Mouse (Mus musculus): ENCODE measurements around the gene Traf6.

Gene Traf6

DNA sequence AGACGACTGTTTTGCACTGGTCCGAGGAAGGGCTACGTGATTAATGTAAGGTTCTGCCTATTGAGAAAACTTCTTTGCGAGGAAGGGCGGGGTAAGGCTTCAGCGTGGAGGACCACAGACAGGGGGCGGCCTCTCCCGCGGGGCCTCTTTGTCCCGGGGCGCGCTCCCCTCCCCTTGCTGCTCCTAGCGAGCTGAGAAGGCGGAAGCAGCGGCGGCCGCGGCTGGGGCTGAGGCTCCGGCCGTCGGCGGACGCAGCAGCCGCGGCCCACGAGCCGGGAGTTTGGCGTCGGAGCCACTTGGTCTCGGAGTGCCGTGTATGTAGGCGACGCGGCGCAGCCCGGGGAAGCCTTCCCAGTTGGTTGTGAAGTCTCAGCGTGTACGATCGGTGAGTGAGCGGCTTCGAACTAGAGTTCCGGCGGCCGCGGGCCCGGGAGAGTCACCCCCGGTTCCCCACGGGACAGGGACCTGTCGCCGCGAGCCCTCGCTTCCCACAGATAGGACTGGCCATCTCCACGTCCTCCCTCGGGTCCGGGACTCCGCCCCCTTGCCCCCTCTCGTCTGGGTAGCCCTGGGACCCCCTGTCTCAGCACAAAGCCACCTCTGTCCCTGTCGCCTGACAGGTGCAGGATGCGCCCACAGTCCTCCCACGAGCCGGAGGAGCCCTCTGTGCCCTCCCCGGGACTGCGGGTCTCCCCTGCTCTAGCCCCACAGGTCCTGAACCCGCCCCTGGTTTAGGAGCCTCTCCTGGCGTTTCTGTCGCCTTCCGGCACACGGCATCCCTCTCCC is at the start of gene Traf6:
TSS of gene Traf6 (plus strand) at position 194 of the 786 bp plus-strand sequence.
- peak; percentile 90 for DNase-seq (ENCODE audit: low read depth)

DNA sequence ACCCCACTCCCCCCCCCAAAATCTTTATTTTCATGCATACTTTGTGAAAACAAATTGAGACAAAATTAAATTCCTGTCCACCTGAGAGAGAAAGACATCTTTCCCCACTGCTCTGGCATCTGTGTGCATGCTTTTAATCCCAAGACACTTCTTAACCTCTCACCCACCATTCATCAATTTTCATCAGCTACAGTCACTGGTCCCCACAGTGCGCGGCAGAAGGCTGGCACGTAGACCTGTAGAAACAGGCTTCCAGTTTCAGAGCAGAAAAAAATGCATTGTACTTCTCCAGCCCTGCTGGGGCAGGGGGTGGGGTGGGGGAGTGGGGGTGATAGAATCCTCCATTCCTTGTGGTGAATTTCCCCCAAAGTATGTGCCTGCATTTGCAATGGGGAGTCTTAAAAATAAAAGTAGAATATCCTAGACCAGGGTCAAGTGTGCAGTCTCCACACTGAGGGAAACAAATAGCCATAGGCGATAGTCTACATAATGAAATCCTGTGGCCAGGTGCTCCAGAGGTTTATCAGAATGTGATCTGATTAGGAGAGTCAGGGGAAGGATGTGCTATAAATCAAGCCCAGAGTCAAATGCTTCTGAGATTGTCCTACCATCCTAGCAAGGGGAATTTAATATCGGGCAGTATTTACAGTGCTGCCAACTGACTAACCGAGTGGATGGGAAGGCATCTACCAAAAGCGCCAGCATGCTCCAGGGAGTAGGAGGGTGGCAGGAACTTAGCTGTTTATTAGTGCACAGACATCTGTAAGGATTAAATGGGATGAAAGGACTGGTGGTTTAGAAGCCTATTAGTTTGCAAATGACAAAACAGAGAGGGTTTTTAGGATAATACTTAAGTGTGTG is 39.0 kb upstream of the Traf6 start:
- DNase-seq (ENCODE audit: low read depth) = no peak

DNA sequence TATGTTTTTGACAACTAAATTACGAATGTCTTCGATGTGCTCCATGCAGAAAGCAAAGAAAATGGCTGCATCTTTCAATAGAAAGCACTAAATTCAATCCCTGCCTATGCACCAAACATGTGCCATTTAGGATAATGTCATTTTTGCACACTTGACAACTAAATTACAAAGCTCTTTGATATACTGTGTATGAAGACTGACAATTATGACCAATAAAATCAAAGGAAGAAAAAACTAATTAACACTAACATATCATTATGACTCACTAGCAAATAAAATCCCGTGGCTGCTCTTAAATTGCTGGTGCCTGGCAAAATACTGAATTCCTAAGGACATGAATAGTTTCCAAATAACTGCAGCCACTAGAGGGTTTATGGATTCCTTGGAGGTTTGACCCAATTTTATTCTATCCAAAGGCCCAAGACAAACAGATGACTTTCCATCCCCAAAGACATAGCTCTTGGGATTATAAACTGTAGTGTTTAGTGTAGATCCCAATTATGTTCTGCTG is 38.3 kb upstream of the Traf6 start:
- no peak for DNase-seq (ENCODE audit: low read depth)

DNA sequence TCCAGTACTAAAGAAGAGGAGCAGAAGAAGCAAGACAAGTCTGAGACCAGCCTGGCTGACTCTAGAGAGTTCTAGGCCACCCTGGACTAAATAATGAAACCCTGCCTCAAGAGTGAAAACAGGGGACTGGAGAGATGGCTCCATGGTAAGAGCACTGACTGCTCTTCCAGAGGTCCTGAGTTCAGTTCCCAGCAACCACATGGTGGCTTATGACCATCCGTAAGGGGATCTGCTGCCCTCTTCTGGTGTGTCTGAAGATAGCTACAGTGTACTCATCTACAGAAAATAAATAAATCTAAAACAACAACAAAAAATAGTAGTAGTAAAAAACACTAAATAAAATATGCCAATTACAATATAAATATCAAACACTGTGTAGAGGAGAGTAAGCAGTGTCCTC is 32.4 kb upstream of the Traf6 start:
- DNase-seq (ENCODE audit: low read depth) = no peak

DNA sequence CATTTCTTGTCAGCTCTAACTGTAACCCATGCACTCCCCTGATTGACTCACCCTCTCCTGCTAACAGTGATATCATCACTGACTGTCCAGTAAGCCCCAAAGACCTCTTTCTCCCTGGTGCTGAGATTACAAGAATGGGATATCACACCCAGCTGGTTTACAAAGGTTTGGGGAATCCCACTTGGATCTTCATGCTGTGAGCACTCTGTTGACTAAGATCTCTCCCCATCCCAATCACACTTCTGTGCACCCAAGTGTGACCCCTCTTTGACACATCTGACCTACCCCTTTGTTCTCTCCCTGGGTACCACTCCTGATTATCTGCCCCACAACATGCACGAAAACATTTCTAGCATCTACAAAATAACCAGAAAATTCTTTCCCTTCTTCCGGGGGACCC is 29.9 kb upstream of the Traf6 start:
- no peak for DNase-seq (ENCODE audit: low read depth)

DNA sequence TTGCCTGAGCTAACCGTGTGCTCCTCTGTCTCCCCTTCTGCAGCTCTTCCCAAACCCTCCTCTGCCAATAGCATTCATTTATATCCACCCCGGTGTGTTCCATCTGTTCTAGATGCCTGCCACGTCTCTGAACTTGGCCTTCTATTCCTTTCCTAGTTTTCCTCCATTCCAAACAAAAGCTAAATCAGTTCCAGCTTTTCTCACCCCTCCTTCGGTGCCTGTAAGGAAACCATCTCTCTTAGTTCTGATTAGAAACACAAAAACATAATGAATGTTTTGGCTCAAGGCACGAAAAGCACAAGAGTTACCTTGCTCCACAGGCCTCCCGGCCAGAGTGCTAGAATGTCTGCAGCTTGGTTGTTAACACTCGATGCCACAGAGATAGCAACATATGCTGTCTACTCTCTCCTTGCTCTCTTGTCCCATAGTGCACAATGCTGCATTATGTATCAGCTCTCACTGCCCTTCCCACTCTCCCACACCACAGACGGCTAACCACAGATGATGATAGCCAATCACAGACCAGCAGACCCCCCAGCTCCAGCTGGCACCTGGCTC is 29.0 kb upstream of the Traf6 start, which contains the start of the genes Rag1 and B230118H07Rik:
TSS of gene Rag1 (minus strand) at position 388 of the 558 bp plus-strand sequence.
TSS of gene B230118H07Rik (minus strand) at position 419 of the 558 bp plus-strand sequence.
- no peak for DNase-seq (ENCODE audit: low read depth)

DNA sequence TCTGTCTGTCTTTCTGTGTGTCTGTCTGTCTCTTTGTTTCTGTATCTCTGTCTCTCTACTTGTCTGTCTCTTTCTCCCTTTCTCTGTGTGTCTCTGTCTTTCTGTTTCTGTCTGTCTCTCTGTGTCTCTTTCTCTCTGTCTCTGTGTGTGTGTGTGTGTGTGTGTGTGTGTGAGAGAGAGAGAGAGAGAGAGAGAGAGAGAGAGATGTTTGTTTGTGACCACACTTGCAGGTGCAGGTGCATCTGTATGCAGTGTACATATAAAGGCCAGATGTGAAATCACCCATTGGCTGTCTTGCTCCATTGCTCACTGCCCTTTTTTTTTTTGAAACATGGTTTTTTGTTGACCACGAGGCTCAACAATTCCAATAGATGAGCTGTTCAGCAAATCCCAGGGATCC is 27.8 kb upstream of the Traf6 start:
- DNase-seq (ENCODE audit: low read depth) = no peak

DNA sequence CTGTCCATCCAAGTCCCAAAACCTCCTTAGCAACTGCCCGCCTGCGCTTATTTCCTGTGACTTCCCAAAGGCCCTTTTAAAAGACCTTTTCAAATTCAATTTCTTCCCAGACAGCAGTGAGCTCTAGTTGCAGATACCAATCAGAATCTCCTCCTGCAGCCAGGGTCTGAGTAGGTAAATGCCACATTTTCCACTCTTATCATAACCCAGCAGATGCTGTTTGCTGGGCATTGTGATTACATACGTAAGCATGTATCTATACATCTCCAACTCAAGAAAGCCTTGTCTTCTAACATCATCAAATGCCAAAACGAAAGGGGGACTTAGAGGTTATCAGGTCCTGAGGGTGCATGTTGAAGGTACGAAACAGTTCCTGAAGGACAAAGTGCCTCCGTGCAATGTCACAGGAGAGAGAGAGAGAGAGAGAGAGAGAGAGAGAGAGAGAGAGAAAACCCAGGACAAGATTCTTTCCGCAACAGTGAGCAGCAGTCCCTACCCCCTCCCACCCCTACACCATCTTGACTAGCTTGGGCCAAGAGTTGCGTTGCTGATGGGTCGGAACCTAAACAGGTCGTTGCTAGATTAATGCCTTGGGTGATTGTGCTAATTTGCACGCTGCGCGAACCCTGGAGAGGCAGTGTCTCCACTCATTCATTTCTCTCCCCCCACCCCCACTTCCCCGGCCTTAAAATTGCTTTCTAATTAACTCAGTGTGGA is 25.9 kb upstream of the Traf6 start:
- no peak for DNase-seq (ENCODE audit: low read depth)

DNA sequence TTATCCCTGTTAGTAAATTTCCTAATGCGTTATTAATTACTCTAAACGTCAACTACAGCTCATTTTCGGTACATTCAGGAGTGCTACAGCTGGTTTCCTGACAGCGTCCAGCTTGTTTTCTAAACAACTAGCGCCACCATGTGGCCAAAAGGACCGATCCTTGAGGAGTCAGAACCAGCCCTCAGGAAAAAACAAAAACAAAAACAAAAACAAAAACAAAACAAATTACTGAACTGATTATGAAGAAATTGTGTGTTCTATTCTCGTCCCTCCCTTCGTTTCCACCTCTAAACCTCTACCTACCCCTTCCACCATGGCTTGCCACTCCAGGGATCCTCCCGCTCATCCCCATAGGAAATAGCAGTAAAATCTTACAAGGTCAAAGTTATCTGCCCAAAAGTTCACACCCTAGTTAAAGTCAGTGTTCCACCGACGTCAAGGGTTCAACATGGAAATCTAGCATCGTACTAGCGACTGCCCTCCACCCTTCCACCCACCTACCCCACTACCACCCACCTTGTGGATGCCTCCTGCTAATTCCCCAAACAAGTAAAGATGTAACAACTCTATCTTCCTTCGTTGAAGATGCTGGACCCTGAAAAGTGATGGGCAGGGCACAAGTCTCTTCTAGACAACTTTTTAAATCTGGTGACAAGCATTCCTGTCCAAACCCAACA is 25.2 kb upstream of the Traf6 start:
- DNase-seq (ENCODE audit: low read depth) = peak; percentile 72

DNA sequence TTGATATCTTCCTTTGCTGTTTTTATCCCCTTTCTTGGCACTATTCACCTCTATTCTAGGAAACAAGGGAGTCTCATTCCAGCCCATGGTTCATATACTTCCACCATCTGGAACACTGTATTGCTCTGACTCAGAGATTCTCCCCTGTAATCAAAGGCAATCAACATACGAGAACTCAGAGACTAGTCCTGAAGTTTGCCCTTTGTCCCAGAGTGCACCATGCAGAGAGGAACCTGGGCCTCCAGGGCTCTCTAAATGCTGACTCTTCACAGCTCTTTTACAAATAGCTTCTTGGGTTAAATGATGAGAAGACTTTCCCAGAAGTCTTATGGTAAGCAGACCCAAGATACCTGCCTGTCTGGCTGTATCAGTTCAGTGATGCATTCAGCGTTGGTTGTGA is 17.7 kb upstream of the Traf6 start:
- DNase-seq (ENCODE audit: low read depth) = no peak

DNA sequence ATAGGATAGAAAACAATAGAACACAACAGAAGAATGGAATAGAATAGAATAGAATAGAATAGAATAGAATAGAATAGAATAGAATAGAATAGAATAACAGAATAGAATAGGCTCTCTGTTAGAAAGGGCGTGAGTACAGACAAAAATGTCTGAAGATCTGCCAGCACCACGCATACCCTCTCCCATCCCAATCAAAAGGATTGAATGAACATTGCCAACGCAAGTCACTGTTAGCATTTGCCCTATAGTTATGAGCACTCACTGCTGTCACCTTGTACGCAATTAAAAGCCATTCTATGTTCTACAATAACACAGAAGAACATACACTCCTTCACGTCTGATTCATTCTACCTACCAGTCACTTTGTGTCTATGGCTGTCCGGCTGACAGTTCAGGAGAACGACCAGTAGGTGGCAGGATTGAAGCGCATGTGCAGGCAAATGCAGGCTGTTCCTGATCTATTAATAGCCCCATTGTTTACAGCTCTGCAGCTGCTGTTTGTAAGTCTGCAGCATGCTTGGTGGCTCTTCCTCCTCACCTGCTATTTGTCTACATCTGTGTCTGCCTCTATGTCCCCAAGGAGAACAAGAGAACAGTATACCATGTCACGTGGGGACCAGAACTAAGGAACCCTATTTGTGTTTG is 13.0 kb upstream of the Traf6 start:
- peak; percentile 71 for DNase-seq (ENCODE audit: low read depth)

DNA sequence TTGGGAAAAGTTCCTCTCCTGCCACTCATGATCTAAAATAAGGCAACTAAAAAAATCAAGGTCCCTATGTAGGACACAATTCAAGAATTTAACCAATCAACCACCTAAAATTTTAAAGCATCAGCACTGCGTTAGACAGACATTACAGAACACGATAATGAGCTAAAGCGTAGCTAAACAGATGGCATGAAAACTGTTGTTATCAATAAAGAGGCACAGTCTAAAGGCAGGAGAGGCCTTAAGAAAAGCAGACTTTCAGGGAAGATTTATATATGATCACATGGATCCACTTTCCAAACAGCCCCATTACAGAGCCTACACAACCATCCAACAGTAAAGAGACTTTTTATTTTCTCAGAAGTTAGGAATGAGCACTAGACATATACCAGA is 12.5 kb upstream of the Traf6 start:
- no peak for DNase-seq (ENCODE audit: low read depth)

DNA sequence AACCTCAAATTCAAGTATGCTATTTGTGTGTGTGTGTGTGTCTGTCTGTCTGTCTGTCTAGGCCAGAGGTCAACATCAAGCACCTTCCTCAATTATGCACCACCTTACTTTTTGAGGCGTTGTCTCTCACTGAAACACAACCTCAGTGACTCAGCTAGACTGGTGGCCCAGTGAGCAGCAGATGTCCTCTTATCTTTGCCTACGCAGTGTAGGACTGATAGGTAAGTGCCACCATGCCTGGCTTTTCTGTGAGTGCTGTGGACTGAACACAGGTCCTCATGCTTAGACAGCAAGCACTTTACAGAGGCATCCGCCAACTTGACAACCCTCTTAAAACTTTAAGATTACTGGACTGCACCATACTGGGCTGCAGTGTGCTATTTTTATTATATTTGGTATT is 9.5 kb upstream of the Traf6 start:
- DNase-seq (ENCODE audit: low read depth) = no peak

DNA sequence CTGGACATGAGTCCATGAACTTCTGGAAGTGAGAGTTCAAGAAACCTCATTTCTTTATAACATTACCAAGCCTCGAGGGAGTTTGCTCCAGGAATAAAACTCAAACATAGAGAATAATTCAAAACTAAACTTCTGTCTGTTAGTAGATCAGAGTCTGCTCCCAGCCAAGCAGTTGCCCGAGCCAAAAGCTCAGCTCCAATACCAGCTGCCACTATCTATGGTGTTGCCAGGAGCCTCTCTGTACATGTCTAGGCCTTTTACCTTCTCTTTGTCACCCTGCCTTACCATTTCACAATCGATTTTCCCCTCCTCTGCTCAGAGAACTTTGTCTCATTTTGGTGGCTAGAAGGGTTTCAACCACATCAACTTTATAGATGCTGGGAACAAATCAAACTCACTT is 4.7 kb upstream of the Traf6 start:
- no peak for DNase-seq (ENCODE audit: low read depth)

DNA sequence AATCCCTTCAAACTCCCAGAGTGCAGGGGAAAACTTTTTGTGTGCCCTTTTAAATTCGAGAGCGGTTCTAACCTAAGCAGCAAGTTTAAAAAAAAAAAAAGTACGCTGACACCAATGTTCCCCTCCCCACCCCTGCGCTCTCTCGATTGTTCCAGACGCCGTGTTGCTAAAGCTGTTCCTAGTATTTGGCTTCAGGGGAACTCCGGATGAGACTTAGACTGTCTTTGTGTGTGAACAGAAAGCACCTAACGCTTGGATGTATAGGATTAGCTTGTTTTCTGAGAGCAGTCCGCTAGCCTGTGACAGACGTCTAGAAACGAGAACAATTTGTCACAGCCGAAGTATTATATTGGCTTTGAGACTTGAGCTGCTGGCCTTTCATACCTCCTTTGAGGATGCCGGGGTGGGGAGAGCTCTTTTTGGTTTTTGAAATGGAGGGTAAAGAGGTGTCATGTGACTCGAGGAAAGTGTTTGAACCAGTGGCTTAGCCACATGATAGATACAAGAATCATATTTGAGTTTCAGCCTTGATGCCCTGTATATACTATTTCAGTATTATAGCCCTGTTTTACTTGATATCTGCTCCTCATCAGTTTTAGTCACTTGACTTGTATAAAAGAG is 1.0 kb downstream of the Traf6 start:
- peak; percentile 70 for DNase-seq (ENCODE audit: low read depth)

DNA sequence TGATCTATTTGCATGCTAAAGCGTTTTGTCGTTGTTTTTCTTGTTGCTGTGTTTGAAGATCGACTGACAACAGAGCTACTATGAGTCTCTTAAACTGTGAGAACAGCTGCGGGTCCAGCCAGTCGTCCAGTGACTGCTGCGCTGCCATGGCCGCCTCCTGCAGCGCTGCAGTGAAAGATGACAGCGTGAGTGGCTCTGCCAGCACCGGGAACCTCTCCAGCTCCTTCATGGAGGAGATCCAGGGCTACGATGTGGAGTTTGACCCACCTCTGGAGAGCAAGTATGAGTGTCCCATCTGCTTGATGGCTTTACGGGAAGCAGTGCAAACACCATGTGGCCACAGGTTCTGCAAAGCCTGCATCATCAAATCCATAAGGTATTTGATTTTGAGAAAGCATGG is 6.2 kb downstream of the Traf6 start:
- DNase-seq (ENCODE audit: low read depth) = no peak

DNA sequence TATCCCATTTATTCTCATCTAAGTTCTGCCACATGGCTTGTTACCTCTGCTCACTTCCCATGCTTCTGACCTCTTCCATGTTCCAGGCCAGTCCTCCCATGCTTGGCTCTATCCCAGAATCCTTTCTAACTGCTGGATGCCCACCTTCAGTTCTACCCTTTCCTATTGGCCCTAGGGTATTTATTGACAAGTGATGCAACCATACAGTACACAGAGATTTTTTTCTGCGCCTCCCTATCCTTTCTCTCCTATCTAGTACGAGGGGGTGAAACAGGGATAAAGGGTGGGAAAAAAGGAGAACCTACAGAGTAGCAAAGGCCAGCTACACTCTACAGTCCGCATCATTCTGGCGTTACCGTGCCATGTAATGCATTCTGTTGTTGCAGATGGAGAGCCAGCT is 9.8 kb downstream of the Traf6 start:
- no peak for DNase-seq (ENCODE audit: low read depth)

DNA sequence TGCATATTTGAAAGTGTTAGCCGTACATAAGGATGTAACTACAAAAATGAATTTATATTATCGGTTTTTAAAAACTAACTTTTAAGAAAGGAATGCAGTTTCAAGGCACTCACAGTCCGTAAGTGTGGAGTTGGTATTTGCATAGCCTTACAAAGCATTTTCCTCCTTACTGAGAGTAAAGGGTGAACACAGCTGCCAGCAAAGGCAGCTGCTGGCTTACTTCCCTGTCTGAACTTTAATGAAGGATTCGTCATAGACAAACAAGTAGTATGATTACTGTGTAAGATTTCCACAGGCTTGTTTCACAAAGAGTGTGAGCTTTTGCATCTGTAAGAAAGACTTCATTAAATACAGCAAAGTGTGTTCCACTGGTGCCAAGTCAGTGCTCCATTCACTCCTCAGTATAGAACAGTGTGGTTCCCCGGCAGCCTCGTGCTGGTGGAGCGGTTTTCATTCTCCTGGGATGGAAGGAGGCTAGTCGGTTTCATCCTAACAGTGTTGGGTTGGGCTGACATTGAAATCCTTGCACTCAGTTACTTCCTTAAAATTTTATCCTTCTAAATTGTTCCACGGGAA is 12.1 kb downstream of the Traf6 start:
- DNase-seq (ENCODE audit: low read depth) = no peak

DNA sequence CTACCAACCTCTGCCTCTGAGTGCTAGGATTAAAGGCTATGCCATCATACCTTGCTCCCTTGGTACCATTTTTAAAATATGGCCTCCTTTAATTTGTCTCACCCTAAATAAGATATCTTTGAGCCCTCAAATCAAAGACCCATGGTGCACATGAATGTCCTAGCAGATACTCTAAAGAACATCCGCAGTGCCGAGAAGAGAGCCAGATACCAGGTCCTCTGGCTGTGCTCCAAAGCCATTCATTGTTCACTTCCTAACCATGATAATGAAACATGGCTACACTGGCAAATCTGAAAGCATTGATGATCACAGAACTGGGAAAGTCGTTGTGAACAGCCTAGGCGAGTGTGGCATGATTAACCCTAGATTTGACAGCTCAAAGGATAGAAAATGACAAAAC is 14.8 kb downstream of the Traf6 start:
- DNase-seq (ENCODE audit: low read depth) = no peak

DNA sequence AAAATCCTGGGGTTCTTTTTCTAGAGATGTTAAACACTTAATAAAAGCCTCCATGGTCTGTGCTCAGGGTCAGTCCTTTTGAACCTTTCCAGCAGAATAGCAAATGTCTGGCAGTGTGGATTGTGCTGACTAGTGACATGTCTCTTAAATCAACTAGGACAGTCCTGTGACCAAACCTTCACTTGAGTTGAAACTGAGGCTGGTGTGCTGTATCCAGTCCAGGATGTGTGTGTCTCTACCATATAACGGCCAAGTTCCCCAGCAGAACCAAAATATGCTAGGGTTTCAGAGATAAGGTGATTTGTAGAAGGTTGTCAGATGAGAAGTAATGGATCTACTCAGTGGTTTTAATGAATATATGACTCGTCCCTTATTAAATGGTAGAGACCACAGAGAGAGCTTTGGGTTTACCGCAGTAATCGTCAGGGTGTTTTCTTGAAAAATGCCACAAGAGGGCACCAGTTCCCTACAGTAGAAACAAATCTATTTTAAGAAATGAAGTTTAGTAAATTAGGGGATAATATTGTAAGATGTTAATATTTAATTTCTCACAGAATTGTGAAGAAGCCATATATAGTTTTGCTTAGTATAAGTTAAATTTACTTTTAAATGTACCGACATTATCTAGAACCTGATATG is 15.5 kb downstream of the Traf6 start:
- DNase-seq (ENCODE audit: low read depth) = peak; percentile 62

Data from induced T-regulatory cell, adult 2 months (primary cell).